Mouse (Mus musculus) heart, adult 2 months (tissue): ENCODE measurements around the gene Ehd4.

Experiments
- CTCF ChIP-seq: fragments of 200-600 bp; IDR thresholded peaks from 2 replicates; pipeline ENCODE4 v1.8.1; 2022; ENCODE audit warnings: antibody characterized with exemption, mild to moderate bottlenecking, moderate library complexity
- EP300 ChIP-seq: fragments of 200-500 bp; IDR thresholded peaks from 2 replicates; pipeline ENCODE4 v1.6.1; 2011; ENCODE audit warnings: low read depth, low read length, control low read depth; ENCODE audit not compliant: insufficient read depth
- POLR2A ChIP-seq: fragments of 200-500 bp; IDR thresholded peaks from 2 replicates; pipeline ENCODE4 v1.6.1; 2011; ENCODE audit warnings: mild to moderate bottlenecking, low read depth, low read length, control low read depth; ENCODE audit not compliant: insufficient read depth

GRCm38 (mm10) chr2:120108077-120108476, 46.3 kb downstream of the Ehd4 start:
- TF ChIP-seq CTCF (no peak), POLR2A (no peak), EP300 (no peak)
